Mouse (Mus musculus): ENCODE results near the gene S100a7a.

Gene S100a7a

GRCm38 (mm10) chr3:90653717-90654116 is at the start of gene S100a7a:
S100a7a (plus strand) TSS chr3:90654017.
- CTCF ChIA-PET, result no interaction called here

GRCm38 (mm10) chr3:90604416-90604815 is 49.4 kb upstream of the S100a7a start:
- CTCF ChIA-PET, result interaction anchor here (0.6 kb wide), 2 partner anchors 12 to 23 kb away, joined by 3 to 5 read pairs; no protein-coding TSS in a partner anchor

GRCm38 (mm10) chr3:90605049-90605448 is 48.8 kb upstream of the S100a7a start:
- CTCF ChIA-PET, result no interaction called here

DNA sequence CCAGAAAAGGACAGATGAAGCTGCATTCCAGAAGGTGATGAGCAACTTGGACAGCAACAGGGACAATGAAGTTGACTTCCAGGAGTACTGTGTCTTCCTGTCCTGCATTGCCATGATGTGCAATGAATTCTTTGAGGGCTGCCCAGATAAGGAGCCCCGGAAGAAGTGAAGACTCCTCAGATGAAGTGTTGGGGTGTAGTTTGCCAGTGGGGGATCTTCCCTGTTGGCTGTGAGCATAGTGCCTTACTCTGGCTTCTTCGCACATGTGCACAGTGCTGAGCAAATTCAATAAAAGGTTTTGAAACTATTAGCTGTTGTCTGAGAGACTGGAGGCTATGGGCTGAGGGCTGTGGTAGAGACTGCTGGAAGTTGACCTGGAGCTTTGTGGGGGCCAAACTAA is 48.1 kb upstream of the S100a7a start:
- CTCF ChIA-PET, result interaction anchor here (0.6 kb wide), 1 partner anchor 15 kb away, joined by 26 read pairs; no protein-coding TSS in a partner anchor

DNA sequence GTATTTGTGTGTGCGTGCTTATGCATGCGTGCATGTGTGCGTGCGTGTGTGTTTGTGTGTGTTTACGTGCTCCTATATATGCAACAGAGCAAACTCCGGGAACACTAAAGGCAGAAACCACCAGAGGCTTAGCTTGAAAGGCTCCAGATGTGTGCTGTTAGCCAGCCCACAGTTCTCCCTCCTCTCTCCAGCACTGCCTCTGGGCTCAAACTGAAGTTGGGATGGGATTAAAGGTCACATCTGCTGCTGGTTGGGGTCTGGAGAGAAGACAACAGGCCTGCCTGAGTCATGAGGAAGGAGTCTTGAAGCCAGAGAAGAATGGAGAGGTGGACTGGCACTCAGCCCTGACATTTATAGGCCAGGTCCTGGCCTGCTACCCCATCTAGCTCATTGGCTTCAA is 47.6 kb upstream of the S100a7a start:
- CTCF ChIA-PET, result interaction anchor here (0.6 kb wide), 1 partner anchor 15 kb away, joined by 26 read pairs; no protein-coding TSS in a partner anchor

DNA sequence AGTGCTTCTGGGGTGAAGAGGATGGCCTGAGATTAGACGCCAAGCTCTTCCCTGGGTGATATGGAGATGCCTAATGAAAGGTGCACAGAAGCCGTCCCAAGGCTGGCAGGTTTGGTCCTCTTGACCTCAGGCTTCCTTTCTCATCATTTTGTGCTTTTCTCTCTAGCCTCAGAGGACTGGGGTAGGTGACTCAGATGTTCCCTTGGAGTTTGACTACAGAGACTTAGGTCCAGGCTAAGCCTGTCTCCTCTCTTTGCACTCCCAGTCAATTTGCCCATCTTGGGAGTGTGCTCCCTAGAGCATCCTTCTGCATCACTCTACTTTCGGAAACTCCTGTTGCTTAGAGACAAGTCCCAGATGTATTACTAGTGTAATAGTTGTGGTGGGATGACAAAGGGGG is 46.5 kb upstream of the S100a7a start:
- CTCF ChIA-PET, result interaction anchor here (0.6 kb wide), 1 partner anchor 19 kb away, joined by 3 read pairs; no protein-coding TSS in a partner anchor

- CTCF ChIA-PET, result interaction anchor here (0.6 kb wide), 1 partner anchor 10 kb away, joined by 3 read pairs; no protein-coding TSS in a partner anchor
These were observed 45.6 kb upstream of the S100a7a start, which contains the start of gene S100a5 for GRCm38 (mm10) chr3:90608223-90608622. S100a5 (plus strand) TSS chr3:90608523.

GRCm38 (mm10) chr3:90609102-90609501 is 44.7 kb upstream of the S100a7a start:
- CTCF ChIA-PET, result interaction anchor here (0.6 to 1.1 kb wide), 3 partner anchors 10 to 202 kb away, joined by 3 to 5 read pairs (median 3); no protein-coding TSS in a partner anchor

DNA sequence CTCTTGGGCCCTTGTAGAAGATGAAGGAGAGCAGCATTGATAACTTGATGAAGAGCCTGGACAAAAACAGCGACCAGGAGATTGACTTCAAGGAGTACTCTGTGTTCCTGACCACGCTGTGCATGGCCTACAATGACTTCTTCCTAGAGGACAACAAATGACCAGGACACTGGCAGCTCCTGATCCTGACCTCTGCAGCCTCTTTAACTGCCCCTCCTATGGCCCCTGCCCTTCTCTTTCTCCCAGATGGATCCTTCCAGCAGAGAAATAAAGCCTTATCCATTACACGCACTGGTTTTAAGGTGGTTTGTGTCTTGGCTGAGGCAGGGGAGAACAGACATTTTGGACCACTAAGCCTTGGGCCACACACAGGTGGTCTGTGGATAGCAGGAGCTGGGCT is 42.3 kb upstream of the S100a7a start:
- CTCF ChIA-PET, result interaction anchor here (0.9 to 1.4 kb wide), 2 partner anchors 11 to 25 kb away, joined by 4 to 8 read pairs; no protein-coding TSS in a partner anchor

DNA sequence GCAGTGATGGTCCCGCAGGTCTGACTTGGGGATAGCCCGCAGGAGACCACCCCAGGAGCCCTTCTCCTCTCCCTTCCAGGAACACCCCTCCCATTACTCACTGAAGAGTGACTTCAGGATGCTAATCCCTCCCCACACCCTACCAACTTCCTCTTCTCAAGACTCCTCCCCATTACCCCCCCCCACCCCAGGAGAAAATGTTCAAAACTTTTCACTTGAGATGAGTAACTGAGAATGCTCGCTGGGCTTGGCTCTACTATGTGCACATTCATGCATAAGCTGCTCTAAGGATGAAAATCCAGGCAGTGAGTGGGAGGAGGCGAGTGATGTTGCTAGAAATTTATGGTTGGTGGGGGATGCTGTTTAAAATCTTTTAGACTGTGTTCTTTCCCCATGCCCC is 41.8 kb upstream of the S100a7a start:
- CTCF ChIA-PET, result interaction anchor here (0.6 to 1.4 kb wide), 4 partner anchors 12 to 217 kb away, joined by 3 to 18 read pairs (median 6); no protein-coding TSS in a partner anchor

DNA sequence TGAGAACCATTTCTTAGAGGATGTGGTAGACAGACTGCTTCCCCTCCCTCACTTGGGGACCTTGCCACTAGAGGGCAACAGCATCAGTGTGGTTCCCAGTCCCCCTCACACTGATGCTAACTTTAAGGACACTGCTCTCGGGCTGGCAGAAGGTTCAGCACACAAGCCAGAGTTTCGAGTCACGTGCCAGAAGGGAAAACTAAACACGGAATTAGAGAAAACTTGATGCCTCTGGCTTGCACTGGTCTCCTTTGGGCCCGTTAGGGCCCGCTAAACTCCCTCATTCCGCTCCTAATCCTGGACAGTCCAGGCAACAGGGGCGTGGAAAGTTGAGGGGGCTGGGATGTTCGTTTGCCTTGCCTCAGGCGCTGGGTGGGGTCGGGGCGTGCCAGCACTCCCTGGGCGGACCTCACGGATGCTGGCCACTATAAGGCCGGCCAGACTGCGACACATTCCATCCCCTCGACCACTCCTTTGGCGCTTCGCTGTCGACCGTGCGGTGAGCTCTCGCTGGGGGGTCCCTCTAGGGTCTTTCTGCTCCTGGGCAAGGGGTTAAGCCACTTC is 41.0 kb upstream of the S100a7a start, which contains the start of gene S100a6:
Gene S100a6 (plus strand): TSS at position 155 of the 564 bp plus-strand sequence.
- CTCF ChIA-PET, result interaction anchor here (0.6 to 1.4 kb wide), 4 partner anchors 12 to 218 kb away, joined by 3 to 18 read pairs (median 6); no protein-coding TSS in a partner anchor

DNA sequence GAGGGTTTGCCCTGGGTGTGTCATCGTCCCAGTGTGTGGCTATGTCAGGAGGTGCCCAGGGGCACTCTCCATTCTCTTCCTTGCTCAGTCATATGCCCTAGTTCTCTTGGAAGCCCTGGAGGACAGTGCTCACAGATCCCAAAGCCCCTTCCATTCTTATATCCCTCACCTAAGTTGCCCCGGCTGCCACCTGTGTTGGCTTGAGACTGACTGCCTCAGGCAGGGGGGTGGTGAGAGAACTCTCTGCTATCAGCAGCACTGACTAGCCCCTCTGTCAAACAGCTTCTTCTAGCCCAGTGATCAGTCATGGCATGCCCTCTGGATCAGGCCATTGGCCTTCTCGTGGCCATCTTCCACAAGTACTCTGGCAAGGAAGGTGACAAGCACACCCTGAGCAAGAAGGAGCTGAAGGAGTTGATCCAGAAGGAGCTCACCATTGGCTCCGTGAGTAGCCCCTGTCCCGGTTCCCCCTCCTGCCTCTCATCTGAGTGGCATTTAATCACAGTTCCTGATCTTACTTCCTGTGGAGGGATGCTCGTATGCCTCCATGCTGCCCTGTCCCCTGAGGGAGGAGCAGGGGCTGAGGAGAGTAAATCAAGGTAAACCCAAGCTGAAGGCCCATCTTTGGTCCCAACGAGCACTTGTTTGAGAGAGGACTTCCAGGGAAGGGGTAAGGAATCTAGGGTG is 40.2 kb upstream of the S100a7a start:
- CTCF ChIA-PET, result interaction anchor here (0.9 to 3.8 kb wide), 2 partner anchors 10 to 27 kb away, joined by 4 to 20 read pairs; no protein-coding TSS in a partner anchor

GRCm38 (mm10) chr3:90614148-90614530 is 39.7 kb upstream of the S100a7a start:
- CTCF ChIA-PET, result interaction anchor here (0.9 to 3.8 kb wide), 3 partner anchors 9 to 32 kb away, joined by 4 to 20 read pairs (median 8); no protein-coding TSS in a partner anchor

DNA sequence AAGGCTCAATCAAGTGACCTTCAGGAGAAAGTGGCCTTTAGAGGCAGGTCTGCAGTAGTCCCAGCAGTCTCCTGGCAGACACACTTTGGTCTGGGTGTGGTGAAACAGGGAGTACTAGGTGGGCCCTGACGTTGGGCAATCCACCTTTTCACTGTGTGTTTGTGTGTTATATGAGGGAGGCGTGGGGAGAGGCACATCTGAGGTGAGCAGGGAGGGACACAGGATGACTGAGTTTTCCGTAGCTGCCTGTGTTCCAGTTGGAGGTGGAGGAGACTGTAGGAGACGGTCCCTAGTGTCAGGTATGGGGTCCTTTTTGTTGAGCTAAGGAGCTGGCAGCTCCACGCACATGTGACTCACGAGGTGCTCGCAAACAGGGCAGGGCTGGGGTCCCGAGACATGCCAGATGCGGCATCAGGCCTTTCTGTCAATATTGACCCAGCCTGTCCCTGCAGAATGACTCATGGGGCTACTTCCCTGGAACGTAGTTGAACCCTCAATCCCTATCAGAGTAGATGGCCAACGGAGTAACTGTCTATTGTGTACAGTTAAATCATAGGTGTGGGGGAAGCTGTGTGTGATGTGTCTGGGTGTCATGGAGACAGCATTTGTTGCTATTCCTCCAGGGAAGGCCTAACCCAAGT is 39.1 kb upstream of the S100a7a start:
- CTCF ChIA-PET, result interaction anchor here (0.6 to 3.8 kb wide), 4 partner anchors 9 to 102 kb away, joined by 3 to 20 read pairs (median 6); no protein-coding TSS in a partner anchor

DNA sequence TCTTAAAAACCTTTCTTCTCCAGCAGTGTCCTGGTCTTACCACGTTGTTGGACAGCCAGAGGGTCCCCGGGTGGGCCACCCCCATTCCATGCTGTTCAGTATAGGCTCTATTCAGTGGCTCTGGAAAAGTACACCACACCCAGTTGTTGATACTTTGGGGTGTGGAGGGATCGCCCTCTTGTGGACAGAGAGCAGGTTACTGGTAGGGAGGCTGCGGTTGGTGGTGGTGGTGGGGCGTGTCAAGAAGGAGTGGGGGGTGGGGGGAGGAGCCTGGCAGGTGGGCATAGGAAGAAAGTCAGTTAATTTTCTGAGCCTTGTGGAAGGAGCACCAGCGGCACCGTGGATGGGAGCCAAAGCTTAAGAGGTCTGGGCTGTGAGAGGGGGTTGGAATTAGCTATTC is 38.4 kb upstream of the S100a7a start:
- CTCF ChIA-PET, result interaction anchor here (2.3 to 3.8 kb wide), 2 partner anchors 29 to 33 kb away, joined by 8 to 20 read pairs; no protein-coding TSS in a partner anchor

GRCm38 (mm10) chr3:90615911-90616310 is 37.9 kb upstream of the S100a7a start:
- CTCF ChIA-PET, result interaction anchor here (2.3 to 3.8 kb wide), 2 partner anchors 29 to 33 kb away, joined by 8 to 20 read pairs; no protein-coding TSS in a partner anchor

- CTCF ChIA-PET, result no interaction called here
These were observed 36.2 kb upstream of the S100a7a start for GRCm38 (mm10) chr3:90617586-90617985.

GRCm38 (mm10) chr3:90621552-90621951 is 32.3 kb upstream of the S100a7a start:
- CTCF ChIA-PET, result no interaction called here

- CTCF ChIA-PET, result interaction anchor here (1.6 kb wide), 1 partner anchor 10 kb away, joined by 4 read pairs; no protein-coding TSS in a partner anchor
These were observed 30.3 kb upstream of the S100a7a start for GRCm38 (mm10) chr3:90623435-90624071.

DNA sequence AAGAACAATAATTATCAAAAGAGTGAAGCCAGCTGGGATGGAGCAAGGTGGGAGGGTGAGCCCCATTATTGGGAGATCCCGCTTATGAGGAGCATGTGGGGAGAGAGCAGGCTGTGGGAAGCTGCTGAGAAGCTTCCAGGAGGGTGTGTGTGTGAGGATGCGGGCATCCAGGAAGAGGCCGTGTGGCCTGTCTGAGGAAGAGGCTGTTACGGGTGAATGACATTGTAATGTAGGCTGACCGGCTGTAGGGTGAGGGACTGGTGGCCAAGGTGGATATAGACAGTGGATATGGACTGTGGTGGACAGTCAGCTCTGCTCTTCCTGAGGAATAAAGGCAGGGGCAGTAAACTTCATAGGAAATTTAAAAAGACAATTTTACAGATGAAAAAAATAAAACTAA is 28.3 kb upstream of the S100a7a start:
- CTCF ChIA-PET, result no interaction called here
